Mouse (Mus musculus) midbrain, embryonic 11.5 days (tissue): ENCODE measurements around the gene Plch2. TPM values are rescaled to one million over a fixed set of nuclear protein-coding genes. Genes with fewer than 3 reads are reported as not detected.

Experiments
- ATAC-seq: fragments of 200-750 bp; cut with Nextera tagmentation; 2 replicates; pipeline ENCODE4 v1.8.0; 2017; ENCODE audit warnings: moderate TSS enrichment, moderate library complexity; ENCODE audit not compliant: low FRiP score
- DNase-seq: peaks from one replicate; pipeline ENCODE4 v3.0.0; 2015; ENCODE audit warnings: low spot score; ENCODE audit errors: missing footprints
- H3K27ac ChIP-seq: fragments of 300-500 bp; sonication (generic); 2 replicates; pipeline ENCODE4 v1.5.1; 2014; ENCODE audit warnings: low read depth, low read length
- H3K27me3 ChIP-seq: fragments of 300-500 bp; sonication (generic); 2 replicates; pipeline ENCODE4 v1.6.1; 2014; ENCODE audit warnings: mild to moderate bottlenecking, low read length, moderate library complexity, mixed read lengths; ENCODE audit not compliant: control insufficient read depth, insufficient read depth
- H3K36me3 ChIP-seq: fragments of 300-500 bp; sonication (generic); 2 replicates; pipeline ENCODE4 v1.6.1; 2014; ENCODE audit warnings: mild to moderate bottlenecking, low read length, moderate library complexity, mixed read lengths; ENCODE audit not compliant: control insufficient read depth, insufficient read depth
- H3K4me1 ChIP-seq: fragments of 300-500 bp; sonication (generic); 2 replicates; pipeline ENCODE4 v1.6.1; 2014; ENCODE audit warnings: low read length; ENCODE audit not compliant: control insufficient read depth, insufficient read depth
- H3K4me2 ChIP-seq: fragments of 300-500 bp; sonication (generic); 2 replicates; pipeline ENCODE4 v1.6.1; 2014; ENCODE audit warnings: mild to moderate bottlenecking, moderate library complexity
- H3K4me3 ChIP-seq: fragments of 300-500 bp; sonication (generic); 2 replicates; pipeline ENCODE4 v1.5.1; 2014; ENCODE audit warnings: low read depth, low read length
- H3K9ac ChIP-seq: fragments of 300-500 bp; sonication (generic); 2 replicates; pipeline ENCODE4 v1.6.1; 2014; ENCODE audit warnings: low read length
- H3K9me3 ChIP-seq: fragments of 300-500 bp; sonication (generic); 2 replicates; pipeline ENCODE4 v1.6.1; 2016; ENCODE audit warnings: low read length; ENCODE audit not compliant: control insufficient read depth
- WGBS: fragments of 180-500 bp; shearing (Covaris S2); extraction: QIAGEN DNeasy Blood & Tissue Kit; methylation state at CpG from one replicate; pipeline ENCODE4 v1.1.7; 2014; 5-methylcytosine and 5-hydroxymethylcytosine counted together
- polyA plus RNA-seq: library from polyadenylated mRNA; unstranded; fragments of >200 nt; fragmentation: Nextera tagmentation; extraction: Ambion mirVana; gene quantifications from 2 replicates; pipeline ENCODE4 v1.2.1, GENCODE M21; 2014

Gene Plch2
- polyA plus RNA-seq, 1 experiment from 2014 or later, result 0.85 TPM

DNA sequence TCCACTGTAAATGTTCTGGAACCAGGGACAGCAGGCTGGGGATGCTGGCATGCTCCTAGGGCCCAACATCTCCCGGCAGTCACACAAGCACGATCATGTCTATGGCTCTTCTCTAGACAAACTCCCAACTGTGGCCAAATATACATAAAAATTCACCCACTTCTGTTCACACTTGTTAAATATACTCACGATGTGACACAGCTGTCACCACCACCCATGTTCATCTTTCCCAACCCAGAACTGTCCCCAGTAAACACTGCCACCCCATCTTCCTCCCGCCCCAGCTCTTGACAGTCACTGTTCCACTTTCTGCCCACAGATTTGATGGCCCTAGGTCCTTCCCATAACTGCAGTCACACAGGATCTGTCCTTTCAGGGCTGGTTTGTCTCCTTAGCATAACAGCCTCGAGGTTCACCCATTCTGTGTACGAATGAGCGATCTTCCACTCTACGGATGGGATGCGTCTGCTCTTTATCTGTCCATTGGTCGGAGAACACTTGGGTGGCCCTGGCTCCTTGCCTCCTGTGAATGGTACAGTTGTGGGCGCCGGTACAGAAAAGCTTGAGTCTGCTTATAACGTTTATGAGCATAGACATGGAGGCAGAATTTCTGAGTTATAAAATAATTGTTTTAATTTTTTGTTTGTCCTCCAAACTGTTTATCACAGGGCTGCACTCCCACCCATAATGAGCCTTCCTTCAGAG lies 99.1 kb downstream of the Plch2 start:
- H3K4me1 ChIP-seq, result peaks cover 72% of the 10 kb centered on the region
- peaks cover 4% of the 10 kb centered on the region; the same call in 1 of the 2 replicates for H3K36me3 ChIP-seq
- ATAC-seq (no peak), DNase-seq (peak; percentile 85)
- peak overlapping the region; percentile 79 for H3K4me2 ChIP-seq
- 30% methylated on average over 13 of the region's 13 CpGs for WGBS
- peaks cover 9% of the 10 kb centered on the region; the same call in 1 of the 2 replicates for H3K27me3 ChIP-seq
- H3K27ac ChIP-seq, result peak overlapping the region; percentile 32
- H3K9ac ChIP-seq, result peak overlapping the region; percentile 18
- no peak overlapping the region for H3K4me3 ChIP-seq
- H3K9me3 ChIP-seq, result no peaks in the 10 kb centered on the region

DNA sequence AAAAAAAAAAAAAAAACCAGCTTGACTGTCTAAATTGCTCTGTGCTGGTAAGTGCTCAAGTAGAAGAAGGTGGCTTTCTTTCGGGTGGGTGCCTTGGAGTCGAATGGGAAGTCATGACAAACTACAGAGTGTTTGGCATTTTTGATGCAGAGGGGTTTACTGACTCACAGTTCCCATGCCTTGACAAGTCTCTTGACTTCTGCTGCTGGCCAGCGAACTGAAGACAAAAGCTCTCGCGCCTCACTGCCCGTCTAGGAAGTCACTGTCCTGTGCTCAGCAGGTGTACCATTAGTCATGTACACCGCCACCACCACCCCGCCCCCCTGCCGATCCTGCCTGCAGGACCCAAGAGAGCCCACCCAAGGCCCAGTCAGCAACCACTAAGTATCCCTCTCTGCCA lies 100.0 kb downstream of the Plch2 start:
- WGBS, result 23% methylated on average over 9 of the region's 9 CpGs
- no peak for ATAC-seq
- Histone ChIP-seq H3K9ac (no peak overlapping the region), H3K4me1 (peaks cover 69% of the 10 kb centered on the region), H3K4me3 (no peak overlapping the region), H3K27ac (no peak overlapping the region), H3K4me2 (no peak overlapping the region), H3K27me3 (peaks cover 9% of the 10 kb centered on the region; the same call in 1 of the 2 replicates), H3K36me3 (no peaks in the 10 kb centered on the region; the same call in 1 of the 2 replicates), H3K9me3 (no peaks in the 10 kb centered on the region)
- peak; percentile 85 for DNase-seq

DNA sequence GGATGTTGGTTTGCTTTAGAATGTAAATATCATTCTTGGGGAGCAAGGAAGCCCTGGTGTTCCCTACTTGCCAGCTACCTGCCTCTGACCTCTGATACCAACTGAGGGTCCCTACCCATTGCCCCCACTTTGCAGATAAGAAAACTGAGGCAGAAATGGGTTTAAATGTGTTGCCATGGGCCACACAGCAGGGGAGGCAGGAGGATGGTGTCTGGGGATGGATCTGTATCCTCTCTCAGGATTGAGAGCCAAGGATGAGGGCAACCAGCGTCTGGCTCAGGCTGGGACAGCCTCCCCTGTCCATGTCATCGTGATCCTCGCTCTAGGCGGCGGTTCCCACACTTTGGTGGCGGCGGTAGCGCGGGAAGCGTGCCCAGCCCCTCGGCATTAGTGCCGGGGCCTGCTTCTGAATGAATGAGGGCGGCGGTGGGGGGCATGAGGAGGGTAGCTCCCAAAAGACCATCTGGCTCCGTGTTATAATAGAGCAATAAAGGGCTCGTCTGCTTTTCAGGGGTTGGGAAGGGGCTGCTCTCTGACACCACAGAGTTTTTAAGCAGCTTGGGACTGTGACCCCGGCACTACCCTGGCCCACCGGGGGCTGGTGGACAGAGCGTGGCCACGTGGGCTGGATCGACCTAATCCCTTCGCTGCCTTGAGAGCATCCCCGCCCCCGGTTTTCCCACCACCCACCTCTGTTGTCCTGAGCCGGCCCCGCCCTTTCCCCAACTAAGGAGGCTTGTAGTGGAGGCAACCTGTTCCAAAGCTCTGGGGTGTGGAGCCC lies 103.9 kb downstream of the Plch2 start:
- Histone ChIP-seq H3K4me1 (peaks cover 67% of the 10 kb centered on the region), H3K9me3 (no peaks in the 10 kb centered on the region), H3K4me3 (0 out of 2 replicates have a peak overlapping the region, but pooled peaks have one; percentile 2), H3K27ac (peak overlapping the region; percentile 78), H3K4me2 (peak overlapping the region; percentile 38), H3K9ac (no peak overlapping the region; the same call in 1 of the 2 replicates), H3K36me3 (no peaks in the 10 kb centered on the region), H3K27me3 (peaks cover 10% of the 10 kb centered on the region)
- under 1% methylated on average over 26 of the region's 26 CpGs for WGBS
- ATAC-seq, result peak; percentile 83
- DNase-seq, result peak; percentile 95

DNA sequence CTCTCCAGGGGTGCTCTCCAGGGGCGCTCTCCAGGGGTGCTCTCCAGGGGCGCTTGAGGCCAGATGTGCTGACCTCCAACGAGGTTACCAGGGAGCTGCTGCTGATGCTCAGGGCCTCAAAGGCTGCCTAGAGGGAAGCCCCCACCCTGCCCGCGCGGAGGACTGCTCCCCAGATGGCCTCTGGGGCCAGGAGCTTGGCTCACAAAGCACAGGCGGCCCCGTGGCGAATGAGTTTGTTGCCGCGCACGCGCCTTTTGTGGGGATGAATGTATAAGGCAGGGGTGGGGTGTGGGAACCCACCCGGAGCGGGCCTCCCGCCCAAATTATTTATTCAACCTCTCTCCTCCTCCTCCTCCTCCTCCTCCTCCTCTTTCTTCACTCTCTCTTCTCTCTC lies 107.0 kb downstream of the Plch2 start:
- ATAC-seq (peak; percentile 30), DNase-seq (peak; percentile 94)
- Histone ChIP-seq H3K4me3 (peak overlapping the region; percentile 13; the same call in 1 of the 2 replicates), H3K27ac (peak overlapping the region; percentile 86), H3K9ac (peak overlapping the region; percentile 28; the same call in 1 of the 2 replicates), H3K4me1 (peaks cover 68% of the 10 kb centered on the region), H3K4me2 (peak overlapping the region; percentile 31), H3K9me3 (no peaks in the 10 kb centered on the region), H3K27me3 (peaks cover 7% of the 10 kb centered on the region), H3K36me3 (no peaks in the 10 kb centered on the region)
- WGBS, result 6% methylated on average over 16 of the region's 16 CpGs

DNA sequence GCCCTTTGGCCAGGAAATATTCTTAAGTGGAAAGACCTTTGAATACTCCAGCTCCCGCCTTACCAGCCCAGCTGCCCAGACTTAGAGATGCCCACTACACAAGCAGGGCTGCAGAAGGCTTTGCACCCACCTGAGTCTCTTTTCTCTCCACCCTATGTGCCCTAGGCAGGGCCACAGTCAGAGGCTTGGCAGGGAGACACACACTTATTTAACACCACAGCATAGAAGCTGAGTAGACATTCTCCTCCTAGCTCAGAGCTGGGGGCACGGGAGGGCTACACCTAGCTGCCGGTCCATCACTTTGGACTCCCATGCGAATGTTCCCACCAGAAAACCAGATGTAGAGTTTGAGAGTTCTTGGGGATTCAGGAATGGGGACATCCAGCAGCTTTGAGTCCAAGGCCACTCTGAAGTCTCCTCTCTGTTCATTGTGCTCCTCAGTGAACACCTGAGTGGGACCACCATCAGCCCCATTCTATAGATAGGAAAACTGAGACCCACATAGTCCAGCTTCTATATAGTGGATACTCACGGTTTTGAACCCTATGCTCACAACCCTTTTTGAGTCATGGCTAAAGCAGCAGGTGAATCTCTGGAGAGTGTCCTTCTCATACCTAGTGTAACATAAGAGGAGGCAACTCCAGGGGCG lies 107.5 kb downstream of the Plch2 start:
- peak overlapping the region; percentile 86 for H3K27ac ChIP-seq
- ATAC-seq, result no peak; the same call in 1 of the 2 replicates
- peaks cover 6% of the 10 kb centered on the region; the same call in 1 of the 2 replicates for H3K27me3 ChIP-seq
- DNase-seq, result peak; percentile 96
- 41% methylated on average over 6 of the region's 6 CpGs for WGBS
- H3K36me3 ChIP-seq, result no peaks in the 10 kb centered on the region
- no peaks in the 10 kb centered on the region for H3K9me3 ChIP-seq
- peak overlapping the region; percentile 31 for H3K4me2 ChIP-seq
- peaks cover 65% of the 10 kb centered on the region for H3K4me1 ChIP-seq
- H3K4me3 ChIP-seq, result peak overlapping the region; percentile 13; the same call in 1 of the 2 replicates
- peak overlapping the region; percentile 28; the same call in 1 of the 2 replicates for H3K9ac ChIP-seq

DNA sequence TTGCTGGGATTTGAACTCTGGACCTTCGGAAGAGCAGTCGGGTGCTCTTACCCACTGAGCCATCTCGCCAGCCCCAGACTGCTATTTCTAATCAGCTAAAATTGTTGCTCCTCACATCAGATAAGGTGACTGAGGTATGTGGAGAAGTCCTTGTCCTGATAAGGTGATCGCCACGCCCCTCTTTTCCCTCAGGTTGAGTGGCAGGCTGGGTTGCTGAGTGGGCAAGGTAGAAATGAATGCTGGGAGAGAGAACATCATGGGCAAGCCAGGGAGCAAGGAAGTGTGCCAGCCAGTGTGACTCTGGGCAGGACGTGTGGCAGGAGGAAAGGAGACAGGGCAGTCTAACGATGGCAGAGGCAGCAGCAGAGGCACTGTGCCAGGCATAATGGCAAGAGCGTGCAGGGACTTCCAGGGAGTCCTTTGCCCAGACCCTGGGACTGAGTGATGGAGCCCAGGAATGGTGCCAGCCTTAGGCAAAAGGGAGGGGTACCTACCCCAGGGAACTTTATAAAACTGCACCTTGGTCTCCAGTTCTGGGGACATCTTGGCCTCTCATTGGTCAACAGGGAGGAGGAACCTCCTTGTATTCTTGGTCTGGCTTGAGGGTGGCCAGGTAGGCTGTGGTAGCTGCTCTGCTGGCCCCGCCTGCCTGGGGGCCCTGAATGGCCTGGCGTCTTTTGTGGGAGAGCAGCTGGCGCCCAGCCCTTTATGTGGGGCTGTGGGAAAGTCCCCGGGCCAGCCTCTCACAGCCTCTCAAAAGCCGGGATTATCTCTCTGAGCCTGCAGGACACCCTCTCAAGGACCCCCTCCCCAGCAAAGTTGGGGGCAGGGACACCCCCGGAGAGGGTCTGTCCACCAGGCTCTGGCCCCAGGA lies 108.3 kb downstream of the Plch2 start:
- peak overlapping the region; percentile 31 for H3K4me2 ChIP-seq
- H3K9ac ChIP-seq, result peak overlapping the region; percentile 28; the same call in 1 of the 2 replicates
- peaks cover 57% of the 10 kb centered on the region for H3K4me1 ChIP-seq
- no peaks in the 10 kb centered on the region for H3K36me3 ChIP-seq
- H3K27ac ChIP-seq, result peak overlapping the region; percentile 86
- H3K27me3 ChIP-seq, result peaks cover 4% of the 10 kb centered on the region; the same call in 1 of the 2 replicates
- ATAC-seq (peak; percentile 45), DNase-seq (no peak)
- peak overlapping the region; percentile 13; the same call in 1 of the 2 replicates for H3K4me3 ChIP-seq
- H3K9me3 ChIP-seq, result no peaks in the 10 kb centered on the region
- 32% methylated on average over 14 of the region's 14 CpGs for WGBS

DNA sequence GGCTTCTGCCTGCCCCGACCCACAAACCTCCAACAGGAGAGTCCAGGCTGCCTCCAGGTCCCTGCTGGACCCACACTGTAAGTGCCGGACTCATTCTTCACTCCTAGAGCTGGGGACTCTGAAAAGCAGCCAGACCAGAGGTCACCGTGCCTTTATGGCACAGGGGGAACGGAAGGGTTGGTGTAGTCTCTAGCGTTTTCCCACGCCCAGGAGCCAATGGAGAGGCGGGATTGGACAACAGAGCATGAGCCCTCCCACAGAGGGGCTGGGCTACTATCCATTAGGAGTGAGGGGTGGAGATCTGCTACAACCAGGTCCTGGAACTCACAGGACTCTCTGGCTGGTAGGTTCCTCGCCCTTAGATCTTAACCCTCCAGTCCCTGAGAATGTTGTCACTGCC lies 110.3 kb downstream of the Plch2 start:
- Histone ChIP-seq H3K27ac (peak overlapping the region; percentile 79), H3K4me3 (peak overlapping the region; percentile 37), H3K4me1 (peaks cover 44% of the 10 kb centered on the region), H3K9me3 (no peaks in the 10 kb centered on the region), H3K36me3 (no peaks in the 10 kb centered on the region), H3K27me3 (peaks cover 4% of the 10 kb centered on the region; the same call in 1 of the 2 replicates), H3K4me2 (peak overlapping the region; percentile 84), H3K9ac (peak overlapping the region; percentile 68)
- DNase-seq, result peak; percentile 95
- 3% methylated on average over 8 of the region's 8 CpGs for WGBS
- ATAC-seq, result peak; percentile 85

DNA sequence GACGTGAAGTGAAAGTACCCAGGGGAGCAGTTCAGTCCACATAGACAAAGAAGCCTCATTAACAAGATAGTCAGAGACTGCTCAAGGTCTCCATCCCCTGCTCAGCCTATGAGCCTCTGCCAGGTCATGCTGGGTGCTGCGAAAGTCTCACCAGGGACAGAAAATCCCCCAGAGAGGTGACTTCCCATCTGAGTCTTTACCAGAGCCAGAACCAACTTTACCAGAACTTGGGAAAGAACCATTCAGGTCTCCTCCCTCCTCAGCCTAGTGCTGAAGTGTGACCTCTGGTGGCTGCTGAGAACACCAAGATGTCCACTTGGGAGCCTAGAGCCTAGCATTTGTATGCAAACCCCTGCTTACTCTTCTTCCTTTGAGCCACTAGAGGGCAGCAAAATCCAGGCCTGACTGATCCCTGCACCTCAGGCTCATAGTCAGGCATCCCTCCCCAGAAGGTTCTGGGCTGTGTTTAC lies 112.4 kb downstream of the Plch2 start:
- WGBS, result 13% methylated on average over 2 of the region's 2 CpGs
- Histone ChIP-seq H3K9ac (no peak overlapping the region), H3K4me1 (peaks cover 34% of the 10 kb centered on the region), H3K9me3 (no peaks in the 10 kb centered on the region), H3K27me3 (no peaks in the 10 kb centered on the region), H3K36me3 (no peaks in the 10 kb centered on the region), H3K4me3 (no peak overlapping the region), H3K4me2 (no peak overlapping the region), H3K27ac (no peak overlapping the region)
- ATAC-seq (peak; percentile 50), DNase-seq (peak; percentile 92)
